Mouse (Mus musculus) heart, adult 2 months (tissue): ENCODE results near the gene Mdk.

ENCODE experiments used
- CTCF ChIP-seq: fragments of 200-600 bp; IDR thresholded peaks from 2 replicates; pipeline ENCODE4 v1.8.1; 2022; ENCODE audit warnings: antibody characterized with exemption, mild to moderate bottlenecking, moderate library complexity
- EP300 ChIP-seq: fragments of 200-500 bp; IDR thresholded peaks from 2 replicates; pipeline ENCODE4 v1.6.1; 2011; ENCODE audit warnings: low read depth, low read length, control low read depth; ENCODE audit not compliant: insufficient read depth

- TF ChIP-seq EP300: no peak
- no peak for TF ChIP-seq CTCF
Measured at GRCm38 (mm10) chr2:91897968-91898367, 34.1 kb downstream of the Mdk start.
